Mouse (Mus musculus) heart, embryonic 16.5 days (tissue): ENCODE results near the gene Col6a4. TPM values are rescaled to one million over a fixed set of nuclear protein-coding genes. Genes with fewer than 3 reads are reported as not detected.

ENCODE experiments used
- ATAC-seq: fragments of 200-750 bp; cut with Nextera tagmentation; replicated peaks from 2 replicates; pipeline ENCODE4 v1.8.0; 2017; ENCODE audit warnings: moderate number of reproducible peaks; ENCODE audit not compliant: insufficient read depth, low FRiP score; ENCODE audit errors: extremely low read depth
- H3K27ac ChIP-seq: fragments of 300-500 bp; sonication (generic); 2 replicates; pipeline ENCODE4 v1.5.1; 2014; ENCODE audit warnings: mild to moderate bottlenecking, low read length, control low read depth, moderate library complexity
- H3K27me3 ChIP-seq: fragments of 300-500 bp; sonication (generic); 2 replicates; pipeline ENCODE4 v1.6.1; 2014; ENCODE audit warnings: low read length, mixed read lengths; ENCODE audit not compliant: control insufficient read depth, insufficient read depth
- H3K36me3 ChIP-seq: fragments of 300-500 bp; sonication (generic); 2 replicates; pipeline ENCODE4 v1.6.1; 2014; ENCODE audit not compliant: control insufficient read depth, insufficient read depth
- H3K4me1 ChIP-seq: fragments of 300-500 bp; sonication (generic); 2 replicates; pipeline ENCODE4 v1.6.1; 2014; ENCODE audit warnings: low read length, mixed read lengths; ENCODE audit not compliant: control insufficient read depth, insufficient read depth
- H3K4me2 ChIP-seq: fragments of 300-500 bp; sonication (generic); 2 replicates; pipeline ENCODE4 v1.6.1; 2014; ENCODE audit warnings: low read depth, mild to moderate bottlenecking, control low read depth, low read length
- H3K4me3 ChIP-seq: fragments of 300-500 bp; sonication (generic); 2 replicates; pipeline ENCODE4 v1.5.1; 2014; ENCODE audit warnings: mild to moderate bottlenecking, control low read depth, low read length
- H3K9ac ChIP-seq: fragments of 300-500 bp; sonication (generic); 2 replicates; pipeline ENCODE4 v1.6.1; 2014; ENCODE audit warnings: low read length, control low read depth
- H3K9me3 ChIP-seq: fragments of 300-500 bp; sonication (generic); replicated peaks from 2 replicates; pipeline ENCODE4 v1.6.1; 2016; ENCODE audit warnings: low read length; ENCODE audit not compliant: control insufficient read depth
- WGBS: fragments of 180-500 bp; shearing (Covaris S2); extraction: QIAGEN DNeasy Blood & Tissue Kit; methylation state at CpG from one replicate; pipeline ENCODE4 v1.1.7; 2014; 5-methylcytosine and 5-hydroxymethylcytosine counted together
- polyA plus RNA-seq: library from polyadenylated mRNA; unstranded; fragments of >200 nt; fragmentation: Nextera tagmentation; extraction: Ambion mirVana; gene quantifications from 2 replicates; pipeline ENCODE4 v1.2.1, GENCODE M21; 2015

Gene Col6a4
- polyA plus RNA-seq, 1 experiment from 2014 or later = 0.32 TPM

DNA sequence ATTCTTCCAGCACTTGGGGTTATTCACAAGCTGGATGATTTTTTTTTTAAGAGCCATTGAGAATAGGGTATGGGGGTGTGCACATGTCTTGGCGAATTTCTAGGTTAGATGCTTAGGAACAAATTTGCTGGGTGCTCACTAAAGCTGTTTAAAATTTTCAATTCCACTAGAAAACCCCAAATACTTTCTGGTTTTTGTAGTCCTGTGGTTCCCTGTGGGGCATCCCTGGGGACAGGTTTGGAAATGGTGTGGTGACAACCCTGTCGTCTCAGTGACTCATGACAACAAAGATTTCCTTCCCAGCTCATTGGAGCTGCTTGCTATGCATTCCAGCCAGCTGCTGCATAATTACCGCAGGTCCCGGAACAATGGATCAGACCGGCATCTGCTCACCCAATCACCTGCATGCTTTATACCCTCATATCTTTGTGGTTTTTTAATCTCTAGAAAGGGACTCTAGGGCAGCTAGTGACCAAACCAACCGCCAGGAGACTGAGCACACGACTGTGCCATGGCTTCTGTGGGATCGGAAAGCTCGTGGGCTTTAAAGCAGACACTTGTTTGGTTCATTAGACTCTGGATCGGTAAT, 111.6 kb downstream of the Col6a4 start:
- H3K4me3 ChIP-seq = no peak overlapping the region
- no peak overlapping the region for H3K27ac ChIP-seq
- 41% methylated on average over 10 of the region's 10 CpGs for WGBS
- ATAC-seq = no peak
- H3K9me3 ChIP-seq = no peaks in the 10 kb centered on the region
- H3K4me2 ChIP-seq = no peak overlapping the region
- H3K9ac ChIP-seq = no peak overlapping the region
- no peaks in the 10 kb centered on the region for H3K4me1 ChIP-seq
- no peaks in the 10 kb centered on the region for H3K27me3 ChIP-seq
- no peaks in the 10 kb centered on the region for H3K36me3 ChIP-seq

DNA sequence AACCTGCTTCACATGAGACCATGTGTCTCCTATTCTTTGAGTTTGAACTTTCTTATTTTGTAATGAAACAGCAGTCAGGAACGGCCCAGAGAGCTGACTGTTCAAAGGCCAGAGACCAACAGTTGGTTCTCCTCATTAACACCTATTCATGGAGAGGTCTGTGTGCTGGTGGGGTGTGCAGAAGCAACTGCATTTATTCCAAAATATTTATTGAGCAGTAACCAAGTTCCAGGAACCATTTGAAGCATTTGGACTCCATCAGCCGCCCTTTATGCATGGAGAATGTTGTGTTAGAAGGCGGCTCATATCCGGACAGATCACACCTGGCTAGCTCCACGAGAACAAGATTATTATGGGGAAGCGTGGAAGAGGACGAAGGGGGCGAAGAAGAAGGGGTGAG, 118.1 kb downstream of the Col6a4 start:
- ATAC-seq = no peak
- Histone ChIP-seq H3K4me2 (no peak overlapping the region), H3K27ac (no peak overlapping the region), H3K9me3 (no peaks in the 10 kb centered on the region), H3K4me3 (no peak overlapping the region), H3K27me3 (peaks cover 3% of the 10 kb centered on the region; the same call in 1 of the 2 replicates), H3K4me1 (no peaks in the 10 kb centered on the region), H3K36me3 (no peaks in the 10 kb centered on the region), H3K9ac (no peak overlapping the region)
- WGBS = 84% methylated on average over 8 of the region's 8 CpGs

DNA sequence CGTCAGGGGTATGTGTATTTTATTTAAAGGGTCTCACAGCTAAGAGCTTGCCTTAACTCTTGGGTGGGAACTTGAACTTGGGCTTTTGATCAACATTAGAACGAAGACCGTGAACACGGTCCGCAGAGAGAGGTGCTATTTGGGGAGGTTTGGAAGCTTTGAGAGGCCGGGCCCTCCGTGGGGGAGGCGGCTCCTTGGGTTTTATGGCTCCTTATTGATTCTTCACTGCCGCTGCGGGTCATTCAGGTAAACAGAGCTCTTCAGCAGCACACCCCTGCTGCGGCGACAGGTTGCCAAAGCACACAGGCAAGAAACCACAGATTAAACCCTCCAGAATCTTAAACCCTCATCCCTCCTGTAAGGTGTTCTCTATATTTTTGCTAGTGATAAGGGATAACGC, 119.7 kb downstream of the Col6a4 start:
- Histone ChIP-seq H3K36me3 (no peaks in the 10 kb centered on the region), H3K9me3 (no peaks in the 10 kb centered on the region), H3K27me3 (peaks cover 3% of the 10 kb centered on the region; the same call in 1 of the 2 replicates), H3K9ac (no peak overlapping the region), H3K4me2 (no peak overlapping the region), H3K4me3 (no peak overlapping the region), H3K4me1 (no peaks in the 10 kb centered on the region), H3K27ac (no peak overlapping the region)
- no peak for ATAC-seq
- 22% methylated on average over 13 of the region's 13 CpGs for WGBS

DNA sequence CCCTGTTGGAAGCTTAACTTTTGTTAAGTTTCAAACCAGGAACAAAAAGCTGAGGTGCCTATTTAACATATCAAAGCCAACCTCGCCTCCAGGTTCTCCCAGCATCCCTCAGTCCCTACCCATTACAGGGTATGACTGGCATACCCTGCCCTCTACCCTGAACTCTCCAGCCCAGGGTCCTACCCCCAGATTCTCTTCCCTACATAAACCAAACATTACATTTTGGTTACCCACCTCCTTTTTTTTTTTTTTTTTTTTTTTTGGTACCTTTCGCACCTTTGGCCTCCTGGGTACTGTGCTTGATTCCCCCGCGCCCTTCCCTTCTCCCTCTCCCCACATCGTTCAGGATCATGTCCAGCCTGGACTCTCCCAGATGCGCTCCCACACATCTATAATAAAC, 120.3 kb downstream of the Col6a4 start:
- Histone ChIP-seq H3K4me2 (no peak overlapping the region), H3K4me1 (no peaks in the 10 kb centered on the region), H3K9me3 (no peaks in the 10 kb centered on the region), H3K36me3 (no peaks in the 10 kb centered on the region), H3K4me3 (no peak overlapping the region), H3K27me3 (peaks cover 3% of the 10 kb centered on the region; the same call in 1 of the 2 replicates), H3K9ac (no peak overlapping the region), H3K27ac (no peak overlapping the region)
- ATAC-seq = no peak
- WGBS = 49% methylated on average over 6 of the region's 6 CpGs

DNA sequence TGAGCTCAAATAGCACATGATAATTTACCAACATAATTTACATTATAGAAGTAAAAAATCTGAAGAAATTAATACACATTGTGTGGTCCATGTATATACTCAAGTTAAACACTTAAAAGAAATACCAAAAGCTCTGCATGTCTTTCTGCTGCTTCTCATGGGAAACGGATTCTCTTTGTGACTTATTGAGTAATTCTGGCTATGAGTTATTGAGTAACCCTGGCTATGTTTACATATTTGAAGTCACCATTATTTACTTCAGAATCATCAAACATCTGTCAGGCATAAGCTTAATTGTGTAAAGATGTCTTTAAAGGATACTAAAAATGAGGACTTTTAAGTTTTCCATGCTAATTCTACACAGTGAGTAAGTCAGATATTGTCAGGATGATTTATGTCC, 122.8 kb downstream of the Col6a4 start:
- H3K4me1 ChIP-seq = no peaks in the 10 kb centered on the region
- H3K4me3 ChIP-seq = no peak overlapping the region
- no peak overlapping the region for H3K27ac ChIP-seq
- H3K4me2 ChIP-seq = no peak overlapping the region
- H3K9ac ChIP-seq = no peak overlapping the region
- no peaks in the 10 kb centered on the region for H3K36me3 ChIP-seq
- no peaks in the 10 kb centered on the region for H3K9me3 ChIP-seq
- peaks cover 3% of the 10 kb centered on the region; the same call in 1 of the 2 replicates for H3K27me3 ChIP-seq
- 81% methylated on average over 1 of the region's 1 CpGs for whole genome bisulfite sequencing
- no peak for ATAC-seq

DNA sequence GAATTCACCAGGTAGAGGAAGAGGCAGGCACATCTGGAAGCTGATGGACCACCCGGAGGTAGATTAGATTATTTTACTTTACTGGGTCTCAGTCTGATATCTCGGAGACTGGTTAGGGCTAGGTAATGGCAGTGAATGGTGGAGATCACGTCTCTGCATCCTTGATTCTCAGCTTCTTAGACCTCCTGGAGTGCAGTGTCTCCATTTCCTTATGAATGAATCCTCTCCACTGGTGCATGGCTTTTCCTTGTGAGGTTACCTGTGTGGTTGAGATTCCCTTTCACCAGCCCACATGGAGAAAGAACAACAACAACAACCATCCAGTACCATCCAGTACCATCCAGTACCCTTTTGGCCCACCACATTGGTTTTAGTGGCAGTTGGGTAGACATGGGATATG, 124.6 kb downstream of the Col6a4 start:
- no peak for ATAC-seq
- Histone ChIP-seq H3K27ac (no peak overlapping the region), H3K9me3 (no peaks in the 10 kb centered on the region), H3K9ac (no peak overlapping the region), H3K4me2 (no peak overlapping the region), H3K4me1 (no peaks in the 10 kb centered on the region), H3K27me3 (peaks cover 3% of the 10 kb centered on the region; the same call in 1 of the 2 replicates), H3K36me3 (no peaks in the 10 kb centered on the region), H3K4me3 (no peak overlapping the region)
- 87% methylated on average over 3 of the region's 3 CpGs for WGBS

DNA sequence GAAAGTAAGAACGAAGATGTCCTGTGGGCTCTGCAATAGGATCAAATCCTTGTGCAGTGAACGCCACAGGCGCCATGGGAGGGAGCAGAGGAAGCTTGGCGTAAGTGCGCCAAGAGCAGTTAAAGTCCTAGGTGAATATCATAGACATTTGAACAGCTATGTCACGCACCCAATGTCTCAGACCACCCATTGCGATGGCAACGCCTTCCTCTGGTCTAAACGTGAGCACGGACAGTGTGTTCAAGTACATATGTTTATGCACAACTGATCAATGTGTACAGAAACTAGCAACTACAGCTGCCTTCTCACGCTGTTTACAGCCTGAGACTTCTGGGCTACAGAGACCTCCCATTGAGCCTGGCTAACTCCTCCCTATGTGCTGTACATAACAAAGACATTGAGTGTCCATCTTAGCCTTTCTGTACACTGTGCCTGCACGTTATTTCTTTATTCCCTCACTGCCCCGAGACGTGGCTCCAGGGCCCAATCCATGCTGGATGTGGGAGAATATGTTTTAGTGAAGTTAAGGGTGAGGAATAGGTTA, 125.2 kb downstream of the Col6a4 start:
- H3K27me3 ChIP-seq = peaks cover 3% of the 10 kb centered on the region; the same call in 1 of the 2 replicates
- no peaks in the 10 kb centered on the region for H3K36me3 ChIP-seq
- no peaks in the 10 kb centered on the region for H3K4me1 ChIP-seq
- H3K4me2 ChIP-seq = no peak overlapping the region
- no peak overlapping the region for H3K27ac ChIP-seq
- no peak for ATAC-seq
- H3K9ac ChIP-seq = no peak overlapping the region
- H3K9me3 ChIP-seq = no peaks in the 10 kb centered on the region
- WGBS = 89% methylated on average over 14 of the region's 14 CpGs
- no peak overlapping the region for H3K4me3 ChIP-seq

DNA sequence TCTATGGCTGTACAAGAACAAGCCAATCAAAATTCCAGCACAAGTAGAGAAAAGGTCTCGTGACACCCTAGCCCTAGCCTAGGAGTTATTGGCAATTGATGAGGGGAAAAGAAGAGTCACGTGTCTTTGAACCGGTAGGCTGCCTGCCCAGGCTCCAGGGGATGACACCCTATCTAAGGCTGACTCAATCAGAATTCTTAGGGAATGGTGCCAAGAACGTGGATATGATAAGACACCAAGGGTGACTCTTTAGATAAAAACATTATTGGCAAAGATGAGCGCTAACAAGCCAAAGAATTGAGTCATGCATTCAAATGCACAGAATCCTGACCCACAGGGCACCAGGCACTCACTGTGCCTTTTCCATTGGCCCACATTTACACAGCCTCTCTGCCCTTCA, 125.7 kb downstream of the Col6a4 start:
- H3K27me3 ChIP-seq = peaks cover under 1% of the 10 kb centered on the region; the same call in 1 of the 2 replicates
- no peak overlapping the region for H3K4me3 ChIP-seq
- no peak overlapping the region for H3K9ac ChIP-seq
- no peaks in the 10 kb centered on the region for H3K9me3 ChIP-seq
- 60% methylated on average over 5 of the region's 5 CpGs for WGBS
- H3K27ac ChIP-seq = no peak overlapping the region
- no peak for ATAC-seq
- no peak overlapping the region for H3K4me2 ChIP-seq
- no peaks in the 10 kb centered on the region for H3K36me3 ChIP-seq
- no peaks in the 10 kb centered on the region for H3K4me1 ChIP-seq

DNA sequence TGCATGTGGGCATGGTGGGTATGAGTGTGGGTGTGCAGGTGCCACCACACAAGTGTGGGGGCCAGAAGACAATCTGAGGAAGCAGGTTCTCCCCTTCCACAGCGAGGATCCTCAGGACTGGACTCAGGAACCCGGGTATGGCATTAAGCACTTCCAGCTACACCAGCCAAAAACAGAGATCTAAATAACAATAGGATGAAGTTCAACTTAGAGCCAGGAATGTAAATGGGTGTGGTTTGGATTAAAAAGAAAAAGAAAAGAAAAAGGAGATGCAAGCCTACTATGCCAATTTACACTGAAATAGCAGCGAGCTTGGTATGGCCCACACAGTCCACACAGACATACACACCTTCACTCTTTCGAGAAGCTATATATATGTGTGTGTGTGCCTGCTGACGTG, 128.6 kb downstream of the Col6a4 start:
- Histone ChIP-seq H3K27me3 (no peaks in the 10 kb centered on the region), H3K36me3 (no peaks in the 10 kb centered on the region), H3K4me2 (no peak overlapping the region), H3K9ac (no peak overlapping the region), H3K9me3 (no peaks in the 10 kb centered on the region), H3K4me3 (no peak overlapping the region), H3K27ac (no peak overlapping the region), H3K4me1 (no peaks in the 10 kb centered on the region)
- ATAC-seq = no peak
- 75% methylated on average over 5 of the region's 5 CpGs for WGBS
